ENCODE assay signal across 8 mouse cellular contexts in the genomic region with DNA sequence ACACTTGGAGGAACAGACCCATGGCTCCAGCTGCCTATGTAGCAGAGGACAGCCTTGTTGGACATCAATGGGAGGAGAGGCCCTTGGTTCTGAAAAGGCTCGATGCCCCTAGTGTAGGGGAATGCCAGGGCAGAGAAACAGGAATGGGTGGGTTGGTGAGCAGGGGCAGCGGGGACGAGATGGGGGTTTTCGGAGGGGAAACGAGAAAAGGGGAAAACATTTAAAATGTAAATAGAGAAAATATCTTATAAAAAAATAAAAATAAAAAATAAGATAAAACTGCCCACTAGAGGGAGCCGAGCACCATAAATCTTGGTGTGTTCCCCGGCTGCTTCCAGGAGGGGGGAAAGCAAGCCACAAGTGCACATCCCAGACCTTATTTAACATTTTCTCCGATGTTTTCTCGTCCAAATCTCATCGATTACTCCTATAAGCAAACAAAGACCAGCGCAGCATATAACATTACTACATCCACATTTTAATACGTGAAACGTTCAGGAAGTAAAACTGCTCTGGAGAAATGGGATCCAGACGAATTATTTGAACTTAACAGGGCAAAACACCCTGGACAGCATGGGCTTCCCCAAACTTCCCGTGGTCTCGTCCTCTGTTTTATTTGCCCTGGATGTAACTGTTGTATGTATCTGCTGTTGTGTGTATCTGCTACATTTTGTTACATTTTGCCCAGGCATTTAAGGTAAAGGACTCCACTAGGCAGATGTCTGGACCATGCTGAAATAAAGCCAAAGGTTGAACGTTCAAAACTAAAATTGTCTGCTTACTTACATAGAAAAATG.
DNase-seq lines count a peak whose midpoint lies in the region; ATAC-seq lines count a peak whose summit lies in the region.

No protein-coding gene starts in this region.

- H3K27me3 ChIP-seq in embryonic facial prominence, embryonic 15.5 days = no peaks in the 10 kb centered on the region

- peak; percentile 21 for DNase-seq in ES-CJ7 (ENCODE audit: low read depth, low spot score)
- peak; percentile 48 for DNase-seq in adrenal gland, postnatal 14 days
- DNase-seq in heart, postnatal 14 days = peak; percentile 33 to 44
- DNase-seq in layer of hippocampus, adult 8-10 months (ENCODE audit: low spot score in 2 of 2) = peak; percentile 8 to 17
- peak; percentile 61 for DNase-seq in lung, postnatal 10 days
- peak; percentile 26 for DNase-seq in right cerebral cortex, postnatal 14 days
- DNase-seq in urinary bladder, postnatal 4 days (ENCODE audit: low spot score in 2 of 2) = no peak

- H3K4me2 ChIP-seq in embryonic facial prominence, embryonic 15.5 days (replicated peaks) = peak overlapping the region; percentile 44

- intact Hi-C loops in heart, postnatal 14 days (cut with DNase I) = loop anchor here (1.0 to 10.0 kb wide), 3 partner anchors 469 to 736 kb away; partner anchors contain the start of gene Agmo

- no peak for ATAC-seq in embryonic facial prominence, embryonic 15.5 days (ENCODE audit: insufficient number of reproducible peaks, low FRiP score, low TSS enrichment, low read depth)

- no peaks in the 10 kb centered on the region for H3K4me1 ChIP-seq in embryonic facial prominence, embryonic 15.5 days

- no peaks in the 10 kb centered on the region for H3K36me3 ChIP-seq in embryonic facial prominence, embryonic 15.5 days

- peak overlapping the region; percentile 32 for H3K4me3 ChIP-seq in embryonic facial prominence, embryonic 15.5 days (replicated peaks)

- no peak overlapping the region for H3K9ac ChIP-seq in embryonic facial prominence, embryonic 15.5 days

- no peaks in the 10 kb centered on the region for H3K9me3 ChIP-seq in embryonic facial prominence, embryonic 15.5 days (replicated peaks)

- WGBS in embryonic facial prominence, embryonic 15.5 days = 13% methylated on average over 17 of the region's 17 CpGs

- H3K27ac ChIP-seq in embryonic facial prominence, embryonic 15.5 days (replicated peaks) = no peak overlapping the region

Comparison
In these comparisons a context has a peak if more than half of its experiments do, and no peak if none do; other contexts are left out.
1. DNase-seq: peak in ES-CJ7 (single experiment), adrenal gland, postnatal 14 days (single experiment), heart, postnatal 14 days (2 of 2), layer of hippocampus, adult 8-10 months (2 of 2), lung, postnatal 10 days (single experiment) and right cerebral cortex, postnatal 14 days (single experiment); none in urinary bladder, postnatal 4 days (0 of 2).